Mouse (Mus musculus): Measurements from ENCODE around the gene Tnfaip6. TPM values are rescaled to one million over a fixed set of nuclear protein-coding genes. Genes with fewer than 3 reads are reported as not detected.

Gene Tnfaip6
- polyA plus RNA-seq, 1 experiment = 0.04 TPM

- Histone ChIP-seq H3K79me3 (ENCODE audit: low read depth) (no peaks in the 10 kb centered on the region), H3K27me3 (ENCODE audit: control insufficient read depth, insufficient read depth, insufficient read length) (peaks cover 11% of the 10 kb centered on the region), H3ac (ENCODE audit: control insufficient read depth, insufficient read length, low read depth) (no peak overlapping the region), H3K4me3 (ENCODE audit: insufficient read depth, poor library complexity, severe bottlenecking) (no peak overlapping the region), H3K36me3 (ENCODE audit: control insufficient read depth, insufficient read depth) (no peaks in the 10 kb centered on the region), H3K79me2 (ENCODE audit: control insufficient read depth, insufficient read depth) (no peaks in the 10 kb centered on the region)
- TF ChIP-seq CTCF (IDR thresholded peaks at IDR 0.05; ENCODE audit: control insufficient read depth, insufficient read depth, insufficient read length) (no peak), FOSL1 (IDR thresholded peaks at IDR 0.05; ENCODE audit: insufficient read depth, low read length, poor library complexity, severe bottlenecking) (no peak), MAX (IDR thresholded peaks at IDR 0.05) (no peak)
Measured at GRCm38 (mm10) chr2:52039083-52039801, 1.4 kb downstream of the Tnfaip6 start.

GRCm38 (mm10) chr2:52042132-52042531 lies 4.3 kb downstream of the Tnfaip6 start:
- H3K27me3 ChIP-seq (ENCODE audit: control insufficient read depth, insufficient read depth, insufficient read length) = peaks cover 3% of the 10 kb centered on the region

GRCm38 (mm10) chr2:52042714-52043113 lies 4.9 kb downstream of the Tnfaip6 start:
- Histone ChIP-seq H3K79me2 (ENCODE audit: control insufficient read depth, insufficient read depth) (no peaks in the 10 kb centered on the region), H3K36me3 (ENCODE audit: control insufficient read depth, insufficient read depth) (no peaks in the 10 kb centered on the region), H3K27me3 (ENCODE audit: control insufficient read depth, insufficient read depth, insufficient read length) (peaks cover 3% of the 10 kb centered on the region), H3ac (ENCODE audit: control insufficient read depth, insufficient read length, low read depth) (no peak overlapping the region), H3K79me3 (ENCODE audit: low read depth) (no peaks in the 10 kb centered on the region), H3K4me3 (ENCODE audit: insufficient read depth, poor library complexity, severe bottlenecking) (no peak overlapping the region)
- TF ChIP-seq MYOG (IDR thresholded peaks at IDR 0.05; ENCODE audit: control insufficient read depth, extremely low read depth, insufficient read length) (no peak), MAX (IDR thresholded peaks at IDR 0.05) (no peak), MYOD1 (IDR thresholded peaks at IDR 0.05; ENCODE audit: control insufficient read depth, insufficient read length, low read depth) (no peak), CTCF (IDR thresholded peaks at IDR 0.05; ENCODE audit: control insufficient read depth, insufficient read depth, insufficient read length) (no peak), FOSL1 (IDR thresholded peaks at IDR 0.05; ENCODE audit: insufficient read depth, low read length, poor library complexity, severe bottlenecking) (no peak), CEBPB (IDR thresholded peaks at IDR 0.05; ENCODE audit: low read depth) (no peak), USF1 (IDR thresholded peaks at IDR 0.05; ENCODE audit: low read depth) (no peak)

More at GRCm38 (mm10) chr2:52042132-52042531, 4.3 kb downstream of the Tnfaip6 start:
- H3K36me3 ChIP-seq (ENCODE audit: control insufficient read depth, insufficient read depth) = no peaks in the 10 kb centered on the region
- no peaks in the 10 kb centered on the region for H3K79me3 ChIP-seq (ENCODE audit: low read depth)
- no peak overlapping the region for H3ac ChIP-seq (ENCODE audit: control insufficient read depth, insufficient read length, low read depth)
- TF ChIP-seq MYOD1 (IDR thresholded peaks at IDR 0.05; ENCODE audit: control insufficient read depth, insufficient read length, low read depth) = no peak
- no peak overlapping the region for H3K4me3 ChIP-seq (ENCODE audit: insufficient read depth, poor library complexity, severe bottlenecking)
- H3K79me2 ChIP-seq (ENCODE audit: control insufficient read depth, insufficient read depth) = no peaks in the 10 kb centered on the region

- no peaks in the 10 kb centered on the region for H3K36me3 ChIP-seq (ENCODE audit: control insufficient read depth, insufficient read depth)
- H3K79me3 ChIP-seq (ENCODE audit: low read depth) = no peaks in the 10 kb centered on the region
- no peaks in the 10 kb centered on the region for H3K79me2 ChIP-seq (ENCODE audit: control insufficient read depth, insufficient read depth)
- no peak overlapping the region for H3K4me3 ChIP-seq (ENCODE audit: insufficient read depth, poor library complexity, severe bottlenecking)
- TF ChIP-seq CTCF (IDR thresholded peaks at IDR 0.05; ENCODE audit: control insufficient read depth, insufficient read depth, insufficient read length) (no peak), USF1 (IDR thresholded peaks at IDR 0.05; ENCODE audit: low read depth) (no peak), MYOG (IDR thresholded peaks at IDR 0.05; ENCODE audit: control insufficient read depth, extremely low read depth, insufficient read length) (no peak), MAX (IDR thresholded peaks at IDR 0.05) (no peak), FOSL1 (IDR thresholded peaks at IDR 0.05; ENCODE audit: insufficient read depth, low read length, poor library complexity, severe bottlenecking) (no peak), MYOD1 (IDR thresholded peaks at IDR 0.05; ENCODE audit: control insufficient read depth, insufficient read length, low read depth) (no peak), CEBPB (IDR thresholded peaks at IDR 0.05; ENCODE audit: low read depth) (no peak)
- no peak overlapping the region for H3ac ChIP-seq (ENCODE audit: control insufficient read depth, insufficient read length, low read depth)
- H3K27me3 ChIP-seq (ENCODE audit: control insufficient read depth, insufficient read depth, insufficient read length) = peaks cover 3% of the 10 kb centered on the region
Measured at GRCm38 (mm10) chr2:52043485-52043884, 5.7 kb downstream of the Tnfaip6 start.

- no peak for TF ChIP-seq MAX (IDR thresholded peaks at IDR 0.05)
- no peak for TF ChIP-seq USF1 (IDR thresholded peaks at IDR 0.05; ENCODE audit: low read depth)
- no peak for TF ChIP-seq MYOD1 (IDR thresholded peaks at IDR 0.05; ENCODE audit: control insufficient read depth, insufficient read length, low read depth)
- no peak for TF ChIP-seq CTCF (IDR thresholded peaks at IDR 0.05; ENCODE audit: control insufficient read depth, insufficient read depth, insufficient read length)
- no peak for TF ChIP-seq CEBPB (IDR thresholded peaks at IDR 0.05; ENCODE audit: low read depth)
- TF ChIP-seq MYOG (IDR thresholded peaks at IDR 0.05; ENCODE audit: control insufficient read depth, extremely low read depth, insufficient read length) = no peak
- no peak for TF ChIP-seq FOSL1 (IDR thresholded peaks at IDR 0.05; ENCODE audit: insufficient read depth, low read length, poor library complexity, severe bottlenecking)
- Histone ChIP-seq H3K79me2 (ENCODE audit: control insufficient read depth, insufficient read depth) (no peaks in the 10 kb centered on the region), H3K36me3 (ENCODE audit: control insufficient read depth, insufficient read depth) (no peaks in the 10 kb centered on the region), H3K27me3 (ENCODE audit: control insufficient read depth, insufficient read depth, insufficient read length) (no peaks in the 10 kb centered on the region), H3K4me3 (ENCODE audit: insufficient read depth, poor library complexity, severe bottlenecking) (no peak overlapping the region), H3ac (ENCODE audit: control insufficient read depth, insufficient read length, low read depth) (no peak overlapping the region), H3K79me3 (ENCODE audit: low read depth) (no peaks in the 10 kb centered on the region)
Measured at GRCm38 (mm10) chr2:52046032-52046431, 8.2 kb downstream of the Tnfaip6 start.

- Histone ChIP-seq H3ac (ENCODE audit: control insufficient read depth, insufficient read length, low read depth) (no peak overlapping the region), H3K79me2 (ENCODE audit: control insufficient read depth, insufficient read depth) (no peaks in the 10 kb centered on the region), H3K36me3 (ENCODE audit: control insufficient read depth, insufficient read depth) (no peaks in the 10 kb centered on the region), H3K4me3 (ENCODE audit: insufficient read depth, poor library complexity, severe bottlenecking) (no peak overlapping the region), H3K79me3 (ENCODE audit: low read depth) (no peaks in the 10 kb centered on the region), H3K27me3 (ENCODE audit: control insufficient read depth, insufficient read depth, insufficient read length) (no peaks in the 10 kb centered on the region)
- no peak for TF ChIP-seq MYOD1 (IDR thresholded peaks at IDR 0.05; ENCODE audit: control insufficient read depth, insufficient read length, low read depth)
- no peak for TF ChIP-seq MAX (IDR thresholded peaks at IDR 0.05)
Measured at GRCm38 (mm10) chr2:52050823-52051222, 13.0 kb downstream of the Tnfaip6 start.
